Mouse (Mus musculus) cerebellum, adult 2 months (tissue): ENCODE results near the gene Dpysl5.

Experiments used
- CTCF ChIP-seq: fragments of 200-500 bp; IDR thresholded peaks from 2 replicates; pipeline ENCODE4 v1.5.1; 2011; ENCODE audit warnings: low read depth, mild to moderate bottlenecking, control low read depth, low read length, moderate library complexity, borderline replicate concordance; ENCODE audit not compliant: insufficient read depth
- POLR2A ChIP-seq: fragments of 200-500 bp; IDR thresholded peaks from 2 replicates; pipeline ENCODE4 v1.6.1; 2011; ENCODE audit warnings: low read length, control low read depth, borderline replicate concordance; ENCODE audit not compliant: insufficient read depth

DNA sequence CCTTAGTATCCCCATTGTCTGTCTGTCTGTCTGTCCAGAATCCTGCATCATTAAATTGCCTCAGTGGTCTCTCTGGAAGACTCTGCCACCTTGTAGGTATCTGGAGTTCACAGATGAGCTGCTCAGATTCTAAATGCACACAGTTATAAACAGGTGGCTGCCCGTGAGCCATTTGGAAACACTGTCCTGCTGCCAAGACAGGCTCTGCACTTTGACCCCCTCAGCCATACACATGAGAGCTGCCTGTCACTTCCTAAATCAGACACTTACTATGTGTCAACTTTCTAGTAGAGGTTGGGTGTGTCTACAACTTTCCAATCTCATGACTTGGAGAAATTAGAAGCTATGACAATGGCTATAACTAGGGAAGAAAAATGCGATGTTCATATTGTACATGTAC is 128.4 kb downstream of the Dpysl5 start:
- TF ChIP-seq POLR2A (no peak), CTCF (no peak)
